Mouse (Mus musculus) kidney, adult 18-20 months (tissue): ENCODE data around the gene Pex11a.

Experiments used
- DNase-seq: peaks from one replicate; pipeline ENCODE4 v3.0.0; 2021

The Pex11a gene

GRCm38 (mm10) chr7:79736511-79736910 is 6.4 kb downstream of the Pex11a start:
- DNase-seq: no peak

GRCm38 (mm10) chr7:79734563-79734962 is 8.4 kb downstream of the Pex11a start:
- DNase-seq: peak; percentile 87

- DNase-seq: no peak
Observed at GRCm38 (mm10) chr7:79732622-79733021, 10.3 kb downstream of the Pex11a start, which contains the start of gene Plin1. Plin1 (minus strand) TSS chr7:79732903.

- DNase-seq: no peak
Observed at GRCm38 (mm10) chr7:79731438-79731837, 11.5 kb downstream of the Pex11a start.

GRCm38 (mm10) chr7:79729743-79730370 is 13.1 kb downstream of the Pex11a start:
- no peak for DNase-seq

GRCm38 (mm10) chr7:79729169-79729568 is 13.8 kb downstream of the Pex11a start:
- peak; percentile 72 for DNase-seq

- DNase-seq: peak; percentile 71
Observed at GRCm38 (mm10) chr7:79728219-79728618, 14.7 kb downstream of the Pex11a start.

- DNase-seq: peak; percentile 70
Observed at GRCm38 (mm10) chr7:79727091-79727490, 15.8 kb downstream of the Pex11a start.

- peak; percentile 57 for DNase-seq
Observed at GRCm38 (mm10) chr7:79721386-79721977, 21.4 kb downstream of the Pex11a start.

- DNase-seq: peak; percentile 73
Observed at GRCm38 (mm10) chr7:79715187-79715981, 27.5 kb downstream of the Pex11a start, which contains the start of gene Kif7. Kif7 (minus strand) TSS chr7:79715720.

- DNase-seq: no peak
Observed at GRCm38 (mm10) chr7:79710831-79711230, 32.1 kb downstream of the Pex11a start.

- DNase-seq: no peak
Observed at GRCm38 (mm10) chr7:79710130-79710607, 32.8 kb downstream of the Pex11a start.

GRCm38 (mm10) chr7:79705210-79705609 is 37.7 kb downstream of the Pex11a start:
- DNase-seq: no peak

GRCm38 (mm10) chr7:79702755-79703154 is 40.2 kb downstream of the Pex11a start:
- no peak for DNase-seq

GRCm38 (mm10) chr7:79696495-79696894 is 46.4 kb downstream of the Pex11a start:
- DNase-seq: no peak
